Mouse (Mus musculus): ENCODE data around the gene Swap70. TPM values are rescaled to one million over a fixed set of nuclear protein-coding genes. Genes with fewer than 3 reads are reported as not detected.

Gene Swap70
- polyA plus RNA-seq, 1 experiment from 2014 or later = 33.2 TPM

- Histone ChIP-seq H3K27me3 (no peaks in the 10 kb centered on the region), H3K4me1 (peaks cover 14% of the 10 kb centered on the region), H3K27ac (replicated peaks) (no peak overlapping the region), H3K4me3 (replicated peaks) (no peak overlapping the region), H3K36me3 (no peaks in the 10 kb centered on the region), H3K9me3 (replicated peaks) (no peaks in the 10 kb centered on the region), H3K4me2 (replicated peaks) (no peak overlapping the region), H3K9ac (no peak overlapping the region)
- WGBS = 73% methylated on average over 4 of the region's 4 CpGs
- ATAC-seq (ENCODE audit: insufficient number of reproducible peaks, low FRiP score, low TSS enrichment, low read depth) = no peak
Observed at GRCm38 (mm10) chr7:110239590-110239989, 18.1 kb downstream of the Swap70 start.

GRCm38 (mm10) chr7:110241472-110242289, 20.2 kb downstream of the Swap70 start:
- Histone ChIP-seq H3K4me2 (replicated peaks) (no peak overlapping the region), H3K27me3 (no peaks in the 10 kb centered on the region), H3K27ac (replicated peaks) (no peak overlapping the region), H3K36me3 (0 out of 2 replicates have a peak, but pooled peaks cover 7% of the 10 kb centered on the region), H3K9ac (no peak overlapping the region), H3K4me3 (replicated peaks) (no peak overlapping the region), H3K4me1 (peaks cover 19% of the 10 kb centered on the region), H3K9me3 (replicated peaks) (no peaks in the 10 kb centered on the region)
- ATAC-seq (ENCODE audit: insufficient number of reproducible peaks, low FRiP score, low TSS enrichment, low read depth) = no peak
- 72% methylated on average over 9 of the region's 9 CpGs for WGBS

- Histone ChIP-seq H3K27me3 (no peaks in the 10 kb centered on the region), H3K4me1 (peaks cover 18% of the 10 kb centered on the region), H3K9me3 (replicated peaks) (no peaks in the 10 kb centered on the region), H3K4me2 (replicated peaks) (no peak overlapping the region), H3K4me3 (replicated peaks) (no peak overlapping the region), H3K27ac (replicated peaks) (no peak overlapping the region), H3K9ac (no peak overlapping the region), H3K36me3 (0 out of 2 replicates have a peak, but pooled peaks cover 7% of the 10 kb centered on the region)
- no peak for ATAC-seq (ENCODE audit: insufficient number of reproducible peaks, low FRiP score, low TSS enrichment, low read depth)
- 93% methylated on average over 5 of the region's 5 CpGs for WGBS
Observed at GRCm38 (mm10) chr7:110242290-110242581, 20.7 kb downstream of the Swap70 start.

- Histone ChIP-seq H3K27me3 (no peaks in the 10 kb centered on the region), H3K9ac (no peak overlapping the region), H3K4me1 (peaks cover 14% of the 10 kb centered on the region; the same call in 1 of the 2 replicates), H3K9me3 (replicated peaks) (no peaks in the 10 kb centered on the region), H3K4me3 (replicated peaks) (no peak overlapping the region), H3K27ac (replicated peaks) (0 out of 2 replicates have a peak overlapping the region, but pooled peaks have one; percentile 44), H3K4me2 (replicated peaks) (no peak overlapping the region), H3K36me3 (0 out of 2 replicates have a peak, but pooled peaks cover 7% of the 10 kb centered on the region)
- no peak for ATAC-seq (ENCODE audit: insufficient number of reproducible peaks, low FRiP score, low TSS enrichment, low read depth)
- 92% methylated on average over 9 of the region's 9 CpGs for whole genome bisulfite sequencing
Observed at GRCm38 (mm10) chr7:110245128-110245527, 23.6 kb downstream of the Swap70 start.

GRCm38 (mm10) chr7:110246526-110246925, 25.0 kb downstream of the Swap70 start:
- 82% methylated on average over 9 of the region's 9 CpGs for WGBS
- Histone ChIP-seq H3K4me3 (replicated peaks) (no peak overlapping the region), H3K4me2 (replicated peaks) (no peak overlapping the region), H3K9ac (no peak overlapping the region), H3K27me3 (no peaks in the 10 kb centered on the region), H3K9me3 (replicated peaks) (no peaks in the 10 kb centered on the region), H3K4me1 (peaks cover 14% of the 10 kb centered on the region; the same call in 1 of the 2 replicates), H3K36me3 (0 out of 2 replicates have a peak, but pooled peaks cover 7% of the 10 kb centered on the region), H3K27ac (replicated peaks) (no peak overlapping the region)
- no peak for ATAC-seq (ENCODE audit: insufficient number of reproducible peaks, low FRiP score, low TSS enrichment, low read depth)

GRCm38 (mm10) chr7:110247801-110248200, 26.3 kb downstream of the Swap70 start:
- Histone ChIP-seq H3K9ac (no peak overlapping the region), H3K27ac (replicated peaks) (peak overlapping the region; percentile 68), H3K27me3 (no peaks in the 10 kb centered on the region), H3K9me3 (replicated peaks) (no peaks in the 10 kb centered on the region), H3K4me3 (replicated peaks) (no peak overlapping the region), H3K4me2 (replicated peaks) (no peak overlapping the region), H3K36me3 (peaks cover 11% of the 10 kb centered on the region), H3K4me1 (peaks cover 14% of the 10 kb centered on the region; the same call in 1 of the 2 replicates)
- 64% methylated on average over 3 of the region's 3 CpGs for WGBS
- no peak; the same call in 1 of the 2 replicates for ATAC-seq (ENCODE audit: insufficient number of reproducible peaks, low FRiP score, low TSS enrichment, low read depth)

GRCm38 (mm10) chr7:110248677-110249076, 27.2 kb downstream of the Swap70 start:
- WGBS = 92% methylated on average over 4 of the region's 4 CpGs
- Histone ChIP-seq H3K4me3 (replicated peaks) (no peak overlapping the region), H3K9ac (no peak overlapping the region), H3K27ac (replicated peaks) (no peak overlapping the region), H3K36me3 (peaks cover 12% of the 10 kb centered on the region), H3K9me3 (replicated peaks) (no peaks in the 10 kb centered on the region), H3K4me2 (replicated peaks) (no peak overlapping the region), H3K27me3 (no peaks in the 10 kb centered on the region), H3K4me1 (peaks cover 14% of the 10 kb centered on the region; the same call in 1 of the 2 replicates)
- ATAC-seq (ENCODE audit: insufficient number of reproducible peaks, low FRiP score, low TSS enrichment, low read depth) = no peak

- no peak overlapping the region for H3K27ac ChIP-seq (replicated peaks)
- no peak overlapping the region for H3K4me2 ChIP-seq (replicated peaks)
- H3K4me3 ChIP-seq (replicated peaks) = no peak overlapping the region
- no peaks in the 10 kb centered on the region for H3K27me3 ChIP-seq
- peaks cover 7% of the 10 kb centered on the region for H3K36me3 ChIP-seq
- H3K4me1 ChIP-seq = no peaks in the 10 kb centered on the region
- 75% methylated on average over 2 of the region's 2 CpGs for WGBS
- ATAC-seq (ENCODE audit: insufficient number of reproducible peaks, low FRiP score, low TSS enrichment, low read depth) = no peak
- H3K9me3 ChIP-seq (replicated peaks) = no peaks in the 10 kb centered on the region
- no peak overlapping the region for H3K9ac ChIP-seq
Observed at GRCm38 (mm10) chr7:110253861-110254260, 32.4 kb downstream of the Swap70 start.

- Histone ChIP-seq H3K9me3 (replicated peaks) (no peaks in the 10 kb centered on the region), H3K4me3 (replicated peaks) (no peak overlapping the region), H3K36me3 (peaks cover 7% of the 10 kb centered on the region), H3K27ac (replicated peaks) (no peak overlapping the region), H3K4me1 (no peaks in the 10 kb centered on the region), H3K9ac (no peak overlapping the region), H3K4me2 (replicated peaks) (no peak overlapping the region), H3K27me3 (no peaks in the 10 kb centered on the region)
- 85% methylated on average over 5 of the region's 5 CpGs for WGBS
- ATAC-seq (ENCODE audit: insufficient number of reproducible peaks, low FRiP score, low TSS enrichment, low read depth) = no peak
Observed at GRCm38 (mm10) chr7:110254395-110254794, 32.9 kb downstream of the Swap70 start.

- Histone ChIP-seq H3K27ac (replicated peaks) (no peak overlapping the region), H3K9me3 (replicated peaks) (no peaks in the 10 kb centered on the region), H3K4me3 (replicated peaks) (no peak overlapping the region), H3K9ac (no peak overlapping the region), H3K4me1 (peaks cover 7% of the 10 kb centered on the region; the same call in 1 of the 2 replicates), H3K27me3 (no peaks in the 10 kb centered on the region), H3K36me3 (peaks cover 7% of the 10 kb centered on the region), H3K4me2 (replicated peaks) (no peak overlapping the region)
- ATAC-seq (ENCODE audit: insufficient number of reproducible peaks, low FRiP score, low TSS enrichment, low read depth) = no peak
- WGBS = 72% methylated on average over 2 of the region's 2 CpGs
Observed at GRCm38 (mm10) chr7:110257059-110257458, 35.5 kb downstream of the Swap70 start.

- H3K4me2 ChIP-seq (replicated peaks) = no peak overlapping the region
- no peaks in the 10 kb centered on the region for H3K27me3 ChIP-seq
- no peak overlapping the region for H3K9ac ChIP-seq
- 81% methylated on average over 11 of the region's 11 CpGs for whole genome bisulfite sequencing
- H3K36me3 ChIP-seq = 0 out of 2 replicates have a peak, but pooled peaks cover 4% of the 10 kb centered on the region
- H3K27ac ChIP-seq (replicated peaks) = no peak overlapping the region
- ATAC-seq (ENCODE audit: insufficient number of reproducible peaks, low FRiP score, low TSS enrichment, low read depth) = no peak
- no peaks in the 10 kb centered on the region for H3K9me3 ChIP-seq (replicated peaks)
- no peak overlapping the region for H3K4me3 ChIP-seq (replicated peaks)
- peaks cover 10% of the 10 kb centered on the region; the same call in 1 of the 2 replicates for H3K4me1 ChIP-seq
Observed at GRCm38 (mm10) chr7:110258196-110258950, 36.9 kb downstream of the Swap70 start.

All from embryonic facial prominence, embryonic 15.5 days (tissue).